Mouse (Mus musculus) gonadal fat pad, adult 2 months (tissue): ENCODE data around the gene Gpc6. TPM values are rescaled to one million over a fixed set of nuclear protein-coding genes. Genes with fewer than 3 reads are reported as not detected.

Source experiments
- DNase-seq: peaks from one replicate; pipeline ENCODE4 v3.0.0-alpha.2; 2012; ENCODE audit warnings: low read depth
- polyA plus RNA-seq: library from polyadenylated mRNA; depleted of rRNA; stranded (reverse); fragments of >200 nt; gene quantifications from 2 replicates; pipeline ENCODE4 v1.2.3, GENCODE M21; 2012

The Gpc6 gene
- polyA plus RNA-seq, 1 experiment = 5.9 TPM

- DNase-seq = no peak
Observed at GRCm38 (mm10) chr14:117239694-117240427, 314.7 kb downstream of the Gpc6 start.

DNA sequence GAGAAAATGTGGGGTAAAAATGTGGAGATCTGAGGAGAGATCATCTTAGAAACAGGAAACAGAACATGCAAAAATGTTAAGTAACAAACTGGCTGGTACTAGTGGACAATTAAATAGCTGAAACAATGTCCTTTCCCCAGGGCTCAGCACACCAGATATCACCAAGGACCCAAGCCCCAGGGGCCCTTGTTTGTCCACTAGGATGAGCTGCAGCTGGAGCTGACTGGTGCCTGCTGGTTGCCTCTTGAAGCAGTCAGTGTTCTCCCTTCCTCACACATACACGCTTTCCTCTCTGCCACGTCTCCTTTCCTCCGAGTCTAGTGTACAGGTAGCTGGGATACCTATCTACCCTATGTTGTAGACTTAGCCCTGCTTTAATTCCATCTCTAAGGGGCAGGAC, 320.5 kb downstream of the Gpc6 start:
- DNase-seq = no peak

DNA sequence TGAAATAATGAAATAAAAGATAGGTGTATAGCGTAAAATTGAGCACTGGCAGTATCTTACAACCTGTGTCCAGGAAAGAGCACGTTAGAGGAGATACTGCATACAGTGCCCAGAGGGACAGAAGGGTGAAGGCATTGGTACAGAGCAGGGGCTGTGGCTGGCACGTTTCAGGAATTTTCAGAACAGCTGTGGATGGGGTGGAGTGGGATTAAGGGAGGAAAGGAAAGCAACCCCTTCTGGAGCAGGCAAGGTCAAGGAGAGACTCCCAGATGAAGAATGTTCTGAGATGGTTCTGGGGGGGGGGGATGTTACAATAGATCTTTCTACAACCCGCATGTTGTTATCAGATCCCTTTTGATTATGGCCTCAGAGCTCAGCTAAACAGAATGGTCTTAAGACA, 331.1 kb downstream of the Gpc6 start:
- no peak for DNase-seq

DNA sequence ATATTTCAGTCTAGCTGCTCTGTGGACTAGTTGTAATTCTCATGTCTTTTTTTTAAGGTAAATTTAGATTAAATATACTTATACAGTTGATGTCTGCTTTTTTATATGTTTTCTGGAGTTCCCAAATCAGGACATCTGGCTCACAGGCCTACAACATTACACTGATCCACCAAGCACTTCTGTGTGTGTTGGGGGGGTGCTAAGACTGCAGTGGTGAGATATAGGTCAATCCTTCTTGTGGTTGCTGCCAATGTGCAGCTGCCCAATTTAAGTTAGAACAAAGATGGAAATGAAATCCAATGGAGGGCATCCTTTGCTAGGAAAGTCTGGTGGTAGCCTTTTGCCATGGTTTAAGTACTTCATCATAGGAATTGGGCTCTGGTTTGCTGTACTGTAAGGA, 340.5 kb downstream of the Gpc6 start:
- no peak for DNase-seq

DNA sequence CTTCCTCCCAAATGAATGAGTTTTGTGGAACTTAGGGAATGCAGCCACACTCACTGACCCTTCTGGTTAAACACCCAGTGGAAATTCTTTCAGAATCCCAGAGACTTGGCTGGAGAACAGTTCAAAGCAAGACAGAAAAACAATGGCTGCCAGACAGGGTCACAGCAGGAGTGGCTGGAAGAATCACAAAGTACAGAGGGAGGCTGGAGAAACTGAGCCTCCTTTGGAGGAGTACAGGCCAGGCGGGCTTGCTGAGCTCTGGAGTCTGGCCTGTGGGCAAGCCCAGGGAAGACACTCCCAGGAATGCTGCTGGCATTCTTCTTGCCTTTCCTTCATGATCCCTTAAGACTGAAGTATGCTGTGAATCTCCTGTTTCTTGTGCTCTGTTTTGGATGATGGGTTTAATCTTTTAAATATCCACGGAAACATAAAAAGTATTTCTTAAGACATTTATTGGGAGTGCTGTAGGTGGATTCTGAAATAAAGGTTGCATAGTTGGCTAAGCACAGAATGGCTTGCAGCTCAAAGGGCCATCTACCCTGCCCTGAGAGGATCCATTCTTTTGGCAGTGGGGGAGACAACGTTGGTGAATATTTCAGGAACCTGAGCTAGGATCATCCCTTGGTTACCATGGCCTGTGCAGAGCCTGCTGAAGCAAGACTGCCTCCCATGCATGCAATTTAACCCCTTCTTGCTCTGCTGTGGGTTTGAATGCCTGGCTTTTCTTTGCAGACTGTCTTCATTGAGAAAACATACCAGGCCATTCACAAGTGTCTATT, 342.9 kb downstream of the Gpc6 start:
- no peak for DNase-seq

GRCm38 (mm10) chr14:117283631-117284030, 358.5 kb downstream of the Gpc6 start:
- no peak for DNase-seq

GRCm38 (mm10) chr14:117293746-117294145, 368.6 kb downstream of the Gpc6 start:
- DNase-seq = no peak

- no peak for DNase-seq
Observed at GRCm38 (mm10) chr14:117296207-117296838, 371.2 kb downstream of the Gpc6 start.

GRCm38 (mm10) chr14:117301019-117301418, 375.9 kb downstream of the Gpc6 start:
- DNase-seq = no peak

GRCm38 (mm10) chr14:117303901-117304722, 379.0 kb downstream of the Gpc6 start:
- DNase-seq = no peak

- no peak for DNase-seq
Observed at GRCm38 (mm10) chr14:117304723-117305010, 379.6 kb downstream of the Gpc6 start.

DNA sequence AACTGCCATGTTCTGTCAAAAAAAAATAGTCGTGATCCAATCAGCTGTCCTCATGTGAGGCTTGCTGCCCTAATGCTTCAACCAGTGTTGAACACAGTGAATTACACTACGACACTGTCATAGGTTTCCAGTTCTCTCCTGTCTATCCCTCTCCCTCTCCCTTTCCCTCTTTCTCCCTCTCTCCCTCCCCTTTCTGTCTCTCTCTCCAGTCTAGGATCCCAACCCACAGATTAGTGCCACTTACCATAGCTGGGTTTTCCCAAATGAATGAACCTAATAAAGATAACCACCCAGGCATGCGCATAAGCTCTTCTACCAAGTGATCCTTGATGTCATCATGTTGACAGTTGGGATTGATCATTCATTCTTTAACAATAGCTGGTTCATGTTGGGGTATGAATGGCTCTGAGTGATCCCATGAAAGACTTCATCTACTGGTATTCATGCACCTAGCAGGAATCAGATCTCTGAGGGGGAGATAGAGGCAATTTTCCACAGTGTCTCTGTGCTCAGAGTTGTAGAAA, 384.9 kb downstream of the Gpc6 start:
- DNase-seq = no peak

GRCm38 (mm10) chr14:117324214-117324613, 399.1 kb downstream of the Gpc6 start:
- DNase-seq = no peak

DNA sequence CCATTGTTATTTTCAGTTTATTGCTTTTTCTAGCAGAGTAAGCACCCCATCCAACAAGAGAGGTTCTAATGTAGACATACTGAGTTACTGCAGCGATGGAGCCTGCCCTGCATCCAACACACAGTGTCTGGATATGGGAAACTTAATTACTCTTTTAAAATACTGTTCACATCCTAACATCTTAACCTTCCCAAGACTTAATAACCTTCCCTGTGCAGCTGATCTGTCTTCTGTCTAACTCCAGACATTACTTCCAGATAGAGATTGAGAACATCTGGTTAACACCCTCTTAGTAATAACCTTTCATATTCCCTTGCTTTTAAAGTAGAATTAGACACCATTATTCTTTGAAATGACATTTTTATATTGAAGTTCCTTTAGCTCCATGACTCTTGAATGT, 407.1 kb downstream of the Gpc6 start:
- DNase-seq = no peak

DNA sequence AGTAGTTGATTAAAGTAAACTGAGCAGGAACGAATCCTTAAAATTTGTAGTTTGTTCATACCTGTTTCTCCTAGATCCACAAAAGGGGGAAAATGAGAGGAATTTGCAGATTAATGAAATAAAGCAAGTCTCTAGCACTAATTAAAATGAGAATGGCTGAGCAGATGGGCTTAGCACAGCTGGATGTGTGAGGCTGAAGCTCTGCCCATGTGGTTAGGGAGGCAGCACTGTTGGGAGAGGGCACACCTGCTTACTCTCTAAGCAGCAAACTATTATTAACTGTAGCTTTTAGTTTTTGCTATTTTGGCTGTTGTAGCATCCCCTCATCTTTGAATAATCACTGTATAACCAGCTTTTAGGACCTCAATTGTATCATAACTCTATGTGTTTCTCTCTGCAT, 412.2 kb downstream of the Gpc6 start:
- no peak for DNase-seq

- no peak for DNase-seq
Observed at GRCm38 (mm10) chr14:117340549-117340948, 415.4 kb downstream of the Gpc6 start.

DNA sequence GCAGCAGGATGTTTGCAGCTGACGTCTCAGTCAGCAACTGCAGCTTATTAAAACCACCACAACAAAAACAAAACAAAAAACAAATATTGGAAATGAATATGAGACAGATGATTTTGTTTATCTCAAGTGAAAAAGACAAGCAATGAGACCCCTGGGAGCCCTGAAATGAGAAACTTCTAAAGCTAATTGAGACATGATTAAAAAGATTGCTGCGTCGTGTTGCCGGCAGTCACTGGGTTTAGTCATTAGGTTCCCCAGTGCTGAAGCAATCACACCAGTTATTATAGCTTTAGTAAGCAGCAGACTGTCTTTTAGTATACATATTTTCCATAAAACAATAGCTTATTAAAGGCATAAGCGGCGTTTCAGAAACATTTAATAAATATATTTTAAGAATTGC, 419.4 kb downstream of the Gpc6 start:
- no peak for DNase-seq

DNA sequence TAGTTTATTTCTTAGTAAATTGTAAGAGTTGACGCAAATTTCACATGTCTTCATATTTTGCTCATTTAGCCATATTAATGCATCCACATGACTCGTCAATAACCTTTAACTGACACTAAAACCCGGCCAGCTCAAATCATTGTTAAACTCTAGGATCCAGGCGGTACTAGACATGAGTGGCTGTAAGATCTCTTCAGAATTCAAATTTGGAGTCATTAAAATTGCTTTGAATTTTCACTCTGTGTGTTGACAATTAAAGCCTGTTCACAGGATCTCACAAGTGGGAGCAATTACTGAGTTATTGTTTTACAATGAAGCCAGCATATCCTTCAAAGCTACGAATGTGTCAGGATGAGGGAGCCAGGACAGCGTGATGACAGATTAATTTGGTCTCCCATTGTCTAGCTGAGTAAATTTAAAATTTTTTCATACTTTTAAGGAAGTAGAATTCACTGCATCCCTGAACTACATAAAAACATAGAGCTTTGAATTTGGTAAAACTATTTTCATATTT, 421.3 kb downstream of the Gpc6 start:
- DNase-seq = no peak

GRCm38 (mm10) chr14:117351296-117351695, 426.2 kb downstream of the Gpc6 start:
- DNase-seq = no peak

DNA sequence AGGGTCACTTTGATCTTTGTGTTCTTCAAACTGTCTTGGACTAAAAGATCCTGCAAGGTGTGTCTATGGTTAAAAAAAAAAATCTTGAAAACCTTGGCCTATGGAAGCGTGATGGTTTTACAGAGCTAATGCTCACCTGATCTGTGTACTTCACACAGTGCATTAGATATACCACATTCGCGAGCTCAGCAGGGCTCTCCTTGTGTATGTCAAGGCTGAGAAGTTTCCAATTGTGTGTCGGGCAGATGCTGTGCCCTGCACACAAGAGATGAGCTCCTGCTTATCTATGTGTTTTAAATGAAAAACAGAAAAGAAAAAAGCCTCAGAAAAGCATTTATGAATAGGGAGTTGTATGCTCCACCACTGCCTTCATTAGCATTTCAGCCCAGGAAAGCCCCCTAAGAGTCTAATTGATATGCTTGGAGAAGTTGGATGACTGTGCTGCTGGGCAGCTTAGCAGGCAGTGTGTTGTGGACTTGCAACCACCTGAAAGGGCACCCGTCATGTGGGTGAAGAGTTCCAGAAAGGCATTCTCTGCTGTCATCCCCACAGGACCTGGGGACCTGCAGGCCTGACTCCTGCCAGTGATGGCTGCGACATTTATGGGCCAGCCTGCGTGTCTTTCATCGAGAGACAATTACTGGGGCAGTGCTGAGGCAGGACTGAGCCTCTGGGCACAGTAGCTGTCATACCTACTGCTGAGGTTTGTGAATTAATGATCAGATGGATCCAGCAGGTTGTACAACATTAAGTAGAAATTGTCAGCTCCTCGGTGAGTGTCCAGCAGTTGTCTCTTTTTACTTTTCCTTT, 436.2 kb downstream of the Gpc6 start:
- no peak for DNase-seq

GRCm38 (mm10) chr14:117361965-117362309, 436.8 kb downstream of the Gpc6 start:
- DNase-seq = no peak
